Mouse (Mus musculus) heart, postnatal 25 days (tissue): ENCODE results near the gene Zfpm1. TPM values are rescaled to one million over a fixed set of nuclear protein-coding genes. Genes with fewer than 3 reads are reported as not detected.

ENCODE experiments used
- DNase-seq: peaks from one replicate; pipeline ENCODE4 v3.0.0; 2022; ENCODE audit warnings: low spot score
- intact Hi-C: fragments of 180-260 bp; cut with DNase I; formaldehyde crosslinking; loops from one replicate; pipeline ENCODE4 v1.15.1; 2025
- total RNA-seq, 2 experiments: library from RNA; stranded (reverse); gene quantifications; 2 replicates each; pipeline ENCODE4 v1.2.3; 2021

Zfpm1 gene
- total RNA-seq, 2 experiments from 2014 or later: 21.3 to 22.6 TPM

DNA sequence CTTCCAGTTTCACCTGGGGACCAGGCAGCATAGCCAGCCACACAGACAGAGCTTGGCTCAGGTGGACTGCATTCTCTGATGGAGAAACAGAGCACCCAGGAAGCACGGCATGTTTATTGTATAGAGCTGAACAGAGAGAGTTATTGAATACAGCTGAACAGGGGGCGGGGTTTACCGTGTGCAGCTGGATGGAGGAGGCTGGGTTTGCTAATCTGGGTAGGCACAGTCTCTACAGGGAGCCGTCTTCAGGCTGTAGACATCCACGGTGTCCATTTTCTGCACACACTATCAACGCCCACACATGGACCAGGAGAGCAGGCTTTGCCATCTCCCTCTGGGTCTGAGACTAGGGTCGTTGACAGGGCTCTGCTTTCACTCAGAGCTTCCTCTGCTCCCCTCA, 8.1 kb upstream of the Zfpm1 start:
- intact Hi-C loops: loop anchor here (1.0 kb wide), 2 partner anchors 59 to 95 kb away; no protein-coding TSS in a partner anchor
- no peak for DNase-seq

- intact Hi-C loops: loop anchor here (5.0 kb wide), 1 partner anchor 167 kb away; the partner anchor contains the start of gene Mvd
- DNase-seq: no peak
These were observed 7.1 kb upstream of the Zfpm1 start for GRCm38 (mm10) chr8:122274651-122275391.

- intact Hi-C loops: loop anchor here (5.0 kb wide), 1 partner anchor 166 kb away; the partner anchor contains the start of gene Mvd
- no peak for DNase-seq
These were observed 5.6 kb upstream of the Zfpm1 start for GRCm38 (mm10) chr8:122276308-122276707.

DNA sequence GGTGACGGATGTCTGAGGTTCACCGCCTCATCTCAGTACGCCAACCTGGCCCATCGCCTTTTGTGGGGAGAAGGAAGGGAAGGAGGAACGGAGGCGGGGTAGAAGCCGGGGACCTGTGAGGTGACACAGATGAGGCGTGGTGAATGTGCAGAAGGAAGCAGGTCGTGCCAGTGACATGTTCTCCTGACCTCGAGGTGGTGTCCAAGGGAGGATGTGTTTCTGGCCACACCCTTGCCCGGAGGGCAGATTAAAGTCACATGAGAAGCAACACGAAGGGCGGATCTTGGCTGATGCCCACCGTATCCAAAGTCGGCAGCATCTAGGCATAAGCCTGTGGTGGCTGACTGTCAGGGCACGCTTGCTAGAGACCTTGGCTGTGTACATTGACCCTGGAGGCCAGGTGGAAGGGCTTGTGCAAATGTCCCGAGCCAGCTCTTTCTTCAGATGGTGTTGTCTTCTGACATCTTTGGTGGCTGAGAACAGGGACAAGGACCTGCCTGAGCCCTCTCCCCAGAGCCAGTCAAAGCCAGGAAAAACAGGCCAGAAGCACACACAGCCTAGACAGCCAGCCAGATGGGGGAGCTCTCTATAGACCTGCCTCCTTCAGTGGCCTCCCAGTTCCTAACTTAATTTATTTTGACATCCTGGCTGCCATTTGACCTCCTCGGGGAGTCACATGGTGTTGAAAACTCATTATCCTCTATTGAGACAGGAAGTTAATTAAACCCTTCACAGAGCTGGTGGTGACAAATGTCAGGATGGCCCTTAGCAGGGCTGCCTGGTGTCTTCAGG, 4.5 kb upstream of the Zfpm1 start:
- DNase-seq: no peak
- intact Hi-C loops: loop anchor here (5.0 kb wide), 1 partner anchor 165 kb away; the partner anchor contains the start of gene Mvd

DNA sequence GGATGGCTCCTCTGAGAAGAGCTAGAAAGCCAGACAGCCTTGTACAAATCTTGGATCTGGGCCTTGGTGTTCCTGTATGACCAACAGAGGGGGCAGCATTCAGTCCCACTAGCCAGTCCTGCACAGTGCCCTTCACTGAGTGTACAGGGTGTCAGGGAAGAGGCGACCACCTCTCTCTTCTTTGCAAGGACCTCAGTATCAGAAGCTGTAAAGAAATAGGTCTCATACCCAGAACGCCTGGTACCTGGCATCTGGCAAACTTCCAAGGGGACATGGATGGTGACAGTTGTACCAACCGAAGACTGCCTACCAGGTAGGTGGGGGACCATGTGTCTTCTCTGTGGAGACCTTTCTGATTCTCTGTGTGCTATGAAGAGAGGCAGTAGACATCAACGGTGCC, 1.8 kb upstream of the Zfpm1 start:
- DNase-seq: no peak
- intact Hi-C loops: no loop called here

DNA sequence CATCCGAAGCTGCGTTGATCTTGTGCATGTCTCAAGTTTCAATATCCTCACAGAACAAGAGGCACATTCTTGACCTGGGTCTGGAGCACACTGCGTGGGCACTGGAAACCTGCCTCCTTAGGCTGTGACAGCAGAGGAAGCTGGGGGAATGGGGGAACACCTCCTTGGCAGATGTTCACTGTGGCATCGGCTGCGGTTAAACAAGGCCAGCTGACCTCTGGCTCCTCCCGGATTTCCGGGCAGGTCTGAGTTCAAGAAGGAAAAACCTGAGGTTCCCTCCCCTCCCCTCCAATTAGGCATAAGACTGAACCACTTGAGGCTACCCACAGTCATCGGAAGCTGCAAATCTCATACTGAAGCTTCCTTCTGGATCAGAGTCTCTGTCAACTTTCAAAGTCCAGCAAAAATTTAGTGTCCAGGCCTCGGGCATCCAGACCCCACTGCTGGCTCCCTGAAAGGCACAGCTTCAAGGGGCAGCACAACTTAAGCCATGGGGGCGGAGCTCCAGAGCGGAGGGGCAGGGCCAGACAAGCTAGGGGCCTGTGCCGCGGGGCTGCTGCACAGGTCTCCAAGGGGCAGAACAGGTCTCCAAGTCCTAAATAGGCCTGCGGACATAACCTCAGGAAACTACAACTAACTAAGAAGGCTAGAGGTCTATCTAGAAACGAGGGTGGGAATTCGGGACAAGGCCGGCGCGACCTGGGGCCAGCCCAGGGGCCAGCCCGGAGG, 1.2 kb upstream of the Zfpm1 start:
- intact Hi-C loops: no loop called here
- no peak for DNase-seq

DNA sequence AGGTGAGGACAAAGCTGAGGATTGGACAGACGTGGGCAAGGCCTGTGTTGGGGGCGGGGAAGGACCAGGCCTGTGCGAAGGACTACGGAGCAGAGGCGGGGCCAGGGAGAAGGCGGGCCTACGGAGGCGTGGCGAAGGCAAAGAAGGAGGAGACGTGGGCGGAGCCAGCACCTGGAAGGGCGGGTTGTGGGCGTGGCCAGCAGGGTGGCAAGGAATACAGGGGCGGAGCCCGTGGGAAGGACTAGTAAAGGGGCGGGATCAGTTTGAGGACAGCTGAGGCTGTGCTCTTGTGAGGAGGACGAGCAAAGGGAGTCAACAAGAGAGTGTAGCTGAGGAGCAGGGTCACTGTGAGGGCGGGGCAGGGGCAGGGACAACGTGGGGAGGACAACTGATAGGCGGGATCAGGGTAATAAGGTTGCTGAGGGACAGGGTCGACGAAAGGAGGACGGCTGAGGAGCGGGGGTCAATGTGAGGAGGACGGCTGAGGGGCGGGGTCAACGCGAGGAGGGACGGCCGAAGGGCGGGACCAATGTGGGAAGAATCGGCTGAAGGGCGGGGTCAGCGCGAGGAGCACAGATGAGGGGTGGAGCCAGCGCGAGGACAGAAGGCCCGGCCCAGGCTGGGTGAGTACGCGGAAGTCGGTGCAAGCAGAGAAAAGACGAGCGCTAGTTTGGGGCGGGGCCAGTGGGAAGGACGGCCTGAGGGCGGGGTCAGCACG, 465 bp upstream of the Zfpm1 start:
- DNase-seq: peak; percentile 98
- intact Hi-C loops: no loop called here

GRCm38 (mm10) chr8:122282501-122283355, 787 bp downstream of the Zfpm1 start:
- DNase-seq: no peak
- intact Hi-C loops: no loop called here

GRCm38 (mm10) chr8:122283356-122284202, 1.6 kb downstream of the Zfpm1 start:
- DNase-seq: peak; percentile 75
- intact Hi-C loops: loop anchor here (2.0 kb wide), 1 partner anchor 29 kb away; no protein-coding TSS in a partner anchor

DNA sequence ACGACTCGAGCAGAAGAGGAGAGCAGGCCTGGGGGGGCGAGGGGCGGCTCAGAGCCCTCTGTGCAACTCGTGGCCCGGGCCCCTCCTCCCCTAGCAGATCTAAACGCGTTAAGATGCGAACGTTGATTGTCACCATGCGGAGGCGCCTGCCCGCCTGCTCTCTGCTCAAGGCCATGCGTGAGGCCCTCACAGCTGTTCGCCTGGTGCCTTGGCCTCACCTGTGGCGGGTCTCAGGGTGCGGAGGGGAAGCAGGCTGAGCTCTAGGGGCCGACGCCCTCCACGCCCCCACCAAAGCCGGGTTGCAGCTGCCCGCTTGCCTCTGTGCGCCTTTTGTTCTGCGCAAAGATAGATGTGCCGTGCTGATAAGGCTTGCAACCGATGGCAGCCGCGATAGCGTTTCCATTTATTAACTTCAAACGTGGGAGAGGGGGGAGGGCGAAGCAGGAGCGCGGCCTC, 2.3 kb downstream of the Zfpm1 start:
- intact Hi-C loops: loop anchor here (2.0 kb wide), 1 partner anchor 29 kb away; no protein-coding TSS in a partner anchor
- no peak for DNase-seq

DNA sequence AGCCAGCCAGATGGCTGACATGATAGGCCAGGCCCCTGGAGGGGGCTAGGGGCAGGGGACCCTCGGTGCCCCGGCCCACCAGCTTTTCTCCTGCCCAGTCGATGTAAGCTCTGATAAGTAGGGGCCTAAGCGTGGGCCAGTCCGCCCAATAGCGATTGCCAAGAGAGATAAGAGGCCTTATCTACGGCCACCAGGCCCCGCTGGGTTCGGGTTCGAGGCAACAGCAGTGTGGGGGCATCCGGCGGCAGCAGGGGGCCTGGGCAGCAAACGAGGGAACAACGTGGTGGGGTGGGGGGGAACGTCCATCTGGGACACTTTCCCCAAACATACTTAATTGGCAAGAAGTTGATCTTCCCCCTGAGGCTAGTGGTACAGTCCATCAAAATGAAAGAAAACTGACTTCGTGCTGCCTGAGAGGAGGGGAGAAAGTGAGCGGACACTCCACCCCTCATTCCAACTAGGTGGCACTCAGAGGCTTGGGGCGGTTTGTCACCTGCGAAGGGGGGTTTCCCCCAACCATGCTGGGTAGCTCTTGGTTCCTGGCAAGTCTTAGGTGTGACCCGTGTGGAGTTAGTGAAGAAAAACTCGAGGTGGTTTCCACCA, 2.8 kb downstream of the Zfpm1 start:
- DNase-seq: no peak
- intact Hi-C loops: loop anchor here (2.0 kb wide), 1 partner anchor 28 kb away; no protein-coding TSS in a partner anchor

GRCm38 (mm10) chr8:122285727-122286126, 3.8 kb downstream of the Zfpm1 start:
- no peak for DNase-seq
- intact Hi-C loops: loop anchor here (2.0 kb wide), 1 partner anchor 27 kb away; no protein-coding TSS in a partner anchor

GRCm38 (mm10) chr8:122286899-122287298, 5.0 kb downstream of the Zfpm1 start:
- intact Hi-C loops: no loop called here
- no peak for DNase-seq

DNA sequence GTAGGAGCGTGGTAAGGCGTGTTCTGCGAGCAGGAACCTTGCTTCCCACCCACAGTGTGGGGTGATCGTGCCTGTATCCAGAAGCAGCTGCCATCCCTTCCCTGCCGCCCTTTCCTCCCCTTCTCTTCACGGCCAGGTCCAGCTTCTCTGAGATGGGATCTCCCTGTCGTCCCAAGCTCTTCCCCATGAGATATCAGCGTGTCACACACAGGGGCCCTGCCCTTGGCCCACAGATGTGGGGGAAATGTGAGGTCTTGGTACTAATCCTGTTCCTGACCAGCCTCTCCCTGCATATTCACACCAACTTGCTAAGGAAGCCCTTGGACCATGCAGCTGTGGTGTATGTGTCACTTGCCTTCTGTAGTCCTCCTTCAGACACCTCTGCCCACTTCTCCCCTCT, 5.8 kb downstream of the Zfpm1 start:
- no peak for DNase-seq
- intact Hi-C loops: no loop called here

GRCm38 (mm10) chr8:122288344-122288743, 6.4 kb downstream of the Zfpm1 start:
- intact Hi-C loops: no loop called here
- DNase-seq: no peak

GRCm38 (mm10) chr8:122291075-122291474, 9.1 kb downstream of the Zfpm1 start:
- DNase-seq: no peak
- intact Hi-C loops: loop anchor here (5.0 kb wide), 1 partner anchor 666 kb away; no protein-coding TSS in a partner anchor

DNA sequence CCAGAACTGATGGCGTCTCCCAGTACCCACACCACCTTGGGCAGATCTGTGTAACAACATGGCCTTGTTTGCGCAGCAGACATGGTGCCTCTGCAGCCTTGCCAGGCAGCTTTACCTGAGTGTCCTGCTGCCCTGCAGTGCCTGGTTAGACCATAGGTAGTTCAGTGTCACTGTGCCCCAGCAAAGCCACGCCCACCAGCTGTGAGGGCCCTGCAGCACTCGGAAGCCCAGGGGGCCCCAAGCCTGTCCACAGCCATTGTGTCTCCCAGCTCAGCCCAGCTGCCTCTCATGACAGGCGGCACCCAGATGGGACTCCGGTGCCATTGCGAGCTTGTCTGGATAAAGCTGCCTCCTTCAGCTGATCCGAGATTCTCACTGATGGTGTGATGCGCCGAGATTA, 9.6 kb downstream of the Zfpm1 start:
- intact Hi-C loops: loop anchor here (5.0 kb wide), 1 partner anchor 666 kb away; no protein-coding TSS in a partner anchor

More for the DNA sequence above, 9.6 kb downstream of the Zfpm1 start:
- DNase-seq: no peak
